Comparison of ENCODE assay signal across 20 mouse cellular contexts in genomic region chrX:75102293-75102692, GRCm38 (mm10). TPM values are rescaled to one million over a fixed set of nuclear protein-coding genes. Genes with fewer than 3 reads are reported as not detected.
DNase-seq lines count a peak whose midpoint lies in the region; ATAC-seq and TF ChIP-seq lines count a peak whose summit lies in the region.
"Had no signal": no experiment of that assay in that cellular context is flagged by ENCODE, and none has a peak within 500 bp of the region (broad histone marks: within the 10 kb centered on the region; RNA-seq: fewer than 3 reads in every experiment).

No protein-coding gene starts in this region.

- H3K27ac ChIP-seq in liver, embryonic 12.5 days, result no peak overlapping the region
- no peak overlapping the region for H3K27ac ChIP-seq in liver, postnatal 0 days (ENCODE audit: low read depth)
- H3K27ac ChIP-seq in midbrain, embryonic 16.5 days (ENCODE audit: low read length), result no peak overlapping the region
- H3K27ac ChIP-seq: embryonic facial prominence, embryonic 12.5 days; forebrain, embryonic 13.5 days; gastrocnemius, adult 2 months; hindbrain, embryonic 10.5 days; hindbrain, embryonic 14.5 days had no signal

- H3K27me3 ChIP-seq in liver, embryonic 12.5 days (replicated peaks), result no peaks in the 10 kb centered on the region
- H3K27me3 ChIP-seq in liver, postnatal 0 days (ENCODE audit: insufficient read depth, low read length), result no peaks in the 10 kb centered on the region
- H3K27me3 ChIP-seq in midbrain, embryonic 16.5 days (ENCODE audit: control insufficient read depth, insufficient read depth, low read depth, low read length), result no peaks in the 10 kb centered on the region
- H3K27me3 ChIP-seq: embryonic facial prominence, embryonic 12.5 days; forebrain, embryonic 13.5 days; heart, embryonic 12.5 days had no signal

- no peak overlapping the region for H3K4me2 ChIP-seq in liver, embryonic 12.5 days
- H3K4me2 ChIP-seq in liver, postnatal 0 days (ENCODE audit: low read depth, low read length), result no peak overlapping the region
- no peak overlapping the region for H3K4me2 ChIP-seq in midbrain, embryonic 16.5 days (ENCODE audit: low read length)
- H3K4me2 ChIP-seq: embryonic facial prominence, embryonic 12.5 days; forebrain, embryonic 13.5 days; heart, embryonic 12.5 days; hindbrain, embryonic 14.5 days had no signal

- 68% methylated on average over 6 of the region's 6 CpGs for WGBS in liver, embryonic 12.5 days (ENCODE audit: insufficient replicate concordance)
- 75% methylated on average over 6 of the region's 6 CpGs for WGBS in liver, postnatal 0 days (ENCODE audit: insufficient replicate concordance)
- WGBS in midbrain, embryonic 16.5 days, result 90% methylated on average over 6 of the region's 6 CpGs

- DNase-seq in liver, result no peak
- DNase-seq in liver, postnatal 0 days, result no peak
- DNase-seq in layer of hippocampus, adult 9-11 months, result no peak
- no peak for DNase-seq in cerebellum, postnatal 25 days
- DNase-seq: adrenal gland, adult 8-10 months; B cell, adult 2 months; cerebellum, adult 11 months; cerebellum, adult 8-10 months; cerebellum, postnatal 14 days; gastrocnemius, adult 2 months; gastrocnemius, postnatal 25 days had no signal

- H3K4me3 ChIP-seq in liver, embryonic 12.5 days, result no peak overlapping the region
- no peak overlapping the region for H3K4me3 ChIP-seq in liver, postnatal 0 days (ENCODE audit: low read depth, low read length)
- no peak overlapping the region for H3K4me3 ChIP-seq in midbrain, embryonic 16.5 days (ENCODE audit: low read depth, low read length)
- H3K4me3 ChIP-seq: embryonic facial prominence, embryonic 12.5 days; forebrain, embryonic 13.5 days; gastrocnemius, adult 2 months; heart, embryonic 12.5 days; hindbrain, embryonic 10.5 days had no signal

- peaks cover 11% of the 10 kb centered on the region; the same call in 1 of the 2 replicates for H3K4me1 ChIP-seq in liver, embryonic 12.5 days
- H3K4me1 ChIP-seq in liver, postnatal 0 days (ENCODE audit: insufficient read depth), result no peaks in the 10 kb centered on the region
- peaks cover 4% of the 10 kb centered on the region; the same call in 1 of the 2 replicates for H3K4me1 ChIP-seq in midbrain, embryonic 16.5 days (ENCODE audit: control insufficient read depth, insufficient read depth, low read length)
- H3K4me1 ChIP-seq: embryonic facial prominence, embryonic 12.5 days; heart, embryonic 12.5 days; hindbrain, embryonic 10.5 days had no signal

- peak; percentile 46; the same call in 1 of the 2 replicates for ATAC-seq in liver, embryonic 12.5 days
- ATAC-seq in erythroid progenitor cell, adult 5-6 weeks (replicated peaks; ENCODE audit: low FRiP score, poor library complexity, severe bottlenecking), result peak; percentile 70
- ATAC-seq in liver, postnatal 0 days, result peak; percentile 74
- no peak for ATAC-seq in midbrain, embryonic 16.5 days
- ATAC-seq: CD4-positive, CD25-positive, alpha-beta regulatory T cell, adult 4 months; forebrain, embryonic 13.5 days had no signal

- TF ChIP-seq CTCF in liver, postnatal 0 days (IDR thresholded peaks at IDR 0.05; ENCODE audit: low read depth), result no peak

- TF ChIP-seq EP300 in liver, postnatal 0 days (IDR thresholded peaks at IDR 0.05; ENCODE audit: low read depth), result peak; percentile 55; the same call in 1 of the 2 replicates

- no peaks in the 10 kb centered on the region for H3K9me3 ChIP-seq in liver, embryonic 12.5 days (replicated peaks)
- no peaks in the 10 kb centered on the region for H3K9me3 ChIP-seq in liver, postnatal 0 days (ENCODE audit: low read length)
- H3K9me3 ChIP-seq in midbrain, embryonic 16.5 days (replicated peaks; ENCODE audit: control insufficient read depth, low read length, poor library complexity, severe bottlenecking), result no peaks in the 10 kb centered on the region
- H3K9me3 ChIP-seq: embryonic facial prominence, embryonic 12.5 days; forebrain, embryonic 13.5 days; heart, embryonic 12.5 days; hindbrain, embryonic 10.5 days had no signal

- peaks cover 91% of the 10 kb centered on the region for H3K36me3 ChIP-seq in liver, embryonic 12.5 days
- H3K36me3 ChIP-seq in liver, postnatal 0 days (replicated peaks; ENCODE audit: insufficient read depth, low read length), result peaks cover 18% of the 10 kb centered on the region
- peaks cover 10% of the 10 kb centered on the region; the same call in 1 of the 2 replicates for H3K36me3 ChIP-seq in midbrain, embryonic 16.5 days (ENCODE audit: control insufficient read depth, insufficient read depth, low read length)

- no peak overlapping the region for H3K9ac ChIP-seq in liver, embryonic 12.5 days
- H3K9ac ChIP-seq in liver, postnatal 0 days (replicated peaks), result no peak overlapping the region
- H3K9ac ChIP-seq in midbrain, embryonic 16.5 days (ENCODE audit: low read depth, low read length), result no peak overlapping the region
- H3K9ac ChIP-seq: embryonic facial prominence, embryonic 12.5 days; forebrain, embryonic 13.5 days; heart, embryonic 12.5 days; hindbrain, embryonic 14.5 days had no signal

RNA-seq across cellular contexts. Expression of gene Dkc1, which starts 6.6 kb away (rescaled TPM):
- 160 TPM in 2 replicates for polyA plus RNA-seq in liver, embryonic 12.5 days (2016; fragmentation: Nextera tagmentation; extraction: Ambion mirVana)
- total RNA-seq in erythroid progenitor cell, adult 5-6 weeks (2015; ENCODE audit: low replicate concordance), result 33.5 and 54.5 TPM in 2 replicates
- 53.9 and 107 TPM in 2 replicates for total RNA-seq in erythroid progenitor cell, adult 5-6 weeks (2017; ENCODE audit: low replicate concordance)
- polyA plus RNA-seq in liver, postnatal 0 days (2015; fragmentation: Nextera tagmentation; extraction: Ambion mirVana), result 33.0 and 46.7 TPM in 2 replicates
- polyA plus RNA-seq in midbrain, embryonic 16.5 days (2015; fragmentation: Nextera tagmentation; extraction: Ambion mirVana), result 50.1 and 57.5 TPM in 2 replicates

RNA-seq across cellular contexts. Expression of gene Gab3, which starts 17.0 kb away (rescaled TPM):
- polyA plus RNA-seq in liver, embryonic 12.5 days (2016; fragmentation: Nextera tagmentation; extraction: Ambion mirVana), result 1.0 and 1.4 TPM in 2 replicates
- total RNA-seq in erythroid progenitor cell, adult 5-6 weeks (2015; ENCODE audit: low replicate concordance), result 8.0 and 14.8 TPM in 2 replicates
- total RNA-seq in erythroid progenitor cell, adult 5-6 weeks (2017; ENCODE audit: low replicate concordance), result 10.7 and 20.9 TPM in 2 replicates
- polyA plus RNA-seq in liver, postnatal 0 days (2015; fragmentation: Nextera tagmentation; extraction: Ambion mirVana), result 1.2 and 1.4 TPM in 2 replicates
- 2.8 TPM in 2 replicates for polyA plus RNA-seq in midbrain, embryonic 16.5 days (2015; fragmentation: Nextera tagmentation; extraction: Ambion mirVana)

RNA-seq across cellular contexts. Expression of gene Mpp1, which starts 28.5 kb away (rescaled TPM):
- 78.0 and 81.0 TPM in 2 replicates for polyA plus RNA-seq in liver, embryonic 12.5 days (2016; fragmentation: Nextera tagmentation; extraction: Ambion mirVana)
- total RNA-seq in erythroid progenitor cell, adult 5-6 weeks (2015; ENCODE audit: low replicate concordance), result 160 and 233 TPM in 2 replicates
- 150 and 345 TPM in 2 replicates for total RNA-seq in erythroid progenitor cell, adult 5-6 weeks (2017; ENCODE audit: low replicate concordance)
- polyA plus RNA-seq in liver, postnatal 0 days (2015; fragmentation: Nextera tagmentation; extraction: Ambion mirVana), result 74.1 and 76.4 TPM in 2 replicates
- polyA plus RNA-seq in midbrain, embryonic 16.5 days (2015; fragmentation: Nextera tagmentation; extraction: Ambion mirVana), result 21.9 and 22.6 TPM in 2 replicates
